Mouse (Mus musculus) neural tube, embryonic 12.5 days (tissue): Measurements from ENCODE around the gene Npas3. TPM values are rescaled to one million over a fixed set of nuclear protein-coding genes. Genes with fewer than 3 reads are reported as not detected.

Experiments used
- ATAC-seq: fragments of 200-750 bp; cut with Nextera tagmentation; 2 replicates; pipeline ENCODE4 v1.8.0; 2017; ENCODE audit warnings: low read depth, mild to moderate bottlenecking, moderate TSS enrichment, moderate library complexity; ENCODE audit not compliant: low FRiP score
- H3K27ac ChIP-seq: fragments of 300-500 bp; sonication (generic); 2 replicates; pipeline ENCODE4 v1.5.1; 2016
- H3K27me3 ChIP-seq: fragments of 300-500 bp; sonication (generic); replicated peaks from 2 replicates; pipeline ENCODE4 v1.6.1; 2016; ENCODE audit warnings: mild to moderate bottlenecking
- H3K36me3 ChIP-seq: fragments of 300-500 bp; sonication (generic); 2 replicates; pipeline ENCODE4 v1.6.1; 2016; ENCODE audit warnings: mild to moderate bottlenecking
- H3K4me1 ChIP-seq: fragments of 300-500 bp; sonication (generic); 2 replicates; pipeline ENCODE4 v1.6.1; 2016
- H3K4me2 ChIP-seq: fragments of 300-500 bp; sonication (generic); replicated peaks from 2 replicates; pipeline ENCODE4 v1.6.1; 2016; ENCODE audit warnings: mild to moderate bottlenecking
- H3K4me3 ChIP-seq: fragments of 300-500 bp; sonication (generic); 2 replicates; pipeline ENCODE4 v1.5.1; 2016
- H3K9ac ChIP-seq: fragments of 300-500 bp; sonication (generic); 2 replicates; pipeline ENCODE4 v1.6.1; 2016; ENCODE audit warnings: mild to moderate bottlenecking
- H3K9me3 ChIP-seq: fragments of 300-500 bp; sonication (generic); 2 replicates; pipeline ENCODE4 v1.6.1; 2016; ENCODE audit warnings: mild to moderate bottlenecking
- WGBS: fragments of 180-500 bp; shearing (Covaris S2); methylation state at CpG from one replicate; pipeline ENCODE4 v1.1.7; 2016; 5-methylcytosine and 5-hydroxymethylcytosine counted together
- polyA plus RNA-seq: library from polyadenylated mRNA; unstranded; fragments of >200 nt; fragmentation: Nextera tagmentation; extraction: Ambion mirVana; gene quantifications from 2 replicates; pipeline ENCODE4 v1.2.1, GENCODE M21; 2016

Npas3 gene
- polyA plus RNA-seq, 1 experiment from 2014 or later, result 21.4 TPM

DNA sequence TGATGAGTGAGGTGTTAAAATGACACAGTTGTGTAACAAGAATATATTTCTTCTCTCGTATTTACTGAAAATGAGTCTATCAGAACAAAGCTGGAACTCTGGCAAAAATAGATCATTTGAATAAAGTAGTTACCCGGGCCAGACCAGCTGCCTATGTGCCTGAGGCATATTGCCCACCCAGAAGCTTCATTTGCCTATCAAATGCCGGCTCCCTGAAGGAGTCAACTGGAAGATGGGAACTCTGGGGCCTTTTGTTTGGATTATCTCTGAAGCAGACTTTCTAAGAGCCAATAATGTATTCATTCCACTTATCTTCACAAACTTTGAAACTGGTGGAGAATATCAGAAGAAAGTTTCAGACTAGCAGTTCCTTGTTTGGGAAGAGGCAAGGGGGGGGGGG lies 862.5 kb downstream of the Npas3 start:
- Histone ChIP-seq H3K36me3 (no peaks in the 10 kb centered on the region), H3K27me3 (no peaks in the 10 kb centered on the region), H3K4me3 (no peak overlapping the region), H3K4me1 (no peaks in the 10 kb centered on the region), H3K9ac (no peak overlapping the region), H3K4me2 (no peak overlapping the region), H3K9me3 (no peaks in the 10 kb centered on the region), H3K27ac (no peak overlapping the region)
- 32% methylated on average over 3 of the region's 3 CpGs for WGBS
- ATAC-seq, result no peak

DNA sequence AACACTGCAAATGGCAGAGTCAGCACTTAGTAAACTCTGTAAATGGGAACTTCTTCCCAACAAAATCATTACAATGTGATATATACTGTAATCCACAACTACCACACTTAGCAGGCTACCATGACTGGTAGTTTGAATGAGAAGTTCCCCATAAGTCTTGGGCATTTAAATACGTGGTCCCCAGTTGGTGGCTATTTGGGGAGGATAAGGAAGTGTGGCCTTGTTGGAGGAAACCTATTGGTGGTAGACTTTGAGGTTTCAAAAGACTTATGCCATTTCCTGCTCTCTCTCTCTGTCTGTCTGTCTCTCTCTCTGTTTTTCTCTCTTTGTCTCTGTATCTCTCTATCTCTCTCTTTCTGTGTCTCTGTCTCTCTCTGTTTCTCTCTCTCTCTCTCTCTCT lies 871.9 kb downstream of the Npas3 start:
- H3K27me3 ChIP-seq, result no peaks in the 10 kb centered on the region
- H3K9me3 ChIP-seq, result no peaks in the 10 kb centered on the region
- no peak for ATAC-seq
- no peak overlapping the region for H3K9ac ChIP-seq
- no peak overlapping the region for H3K4me2 ChIP-seq
- H3K4me1 ChIP-seq, result no peaks in the 10 kb centered on the region
- no peaks in the 10 kb centered on the region for H3K36me3 ChIP-seq
- WGBS, result 68% methylated on average over 1 of the region's 1 CpGs
- H3K4me3 ChIP-seq, result no peak overlapping the region
- H3K27ac ChIP-seq, result no peak overlapping the region

- Histone ChIP-seq H3K9me3 (no peaks in the 10 kb centered on the region), H3K4me2 (no peak overlapping the region), H3K9ac (no peak overlapping the region), H3K4me3 (no peak overlapping the region), H3K27me3 (no peaks in the 10 kb centered on the region), H3K27ac (no peak overlapping the region), H3K4me1 (no peaks in the 10 kb centered on the region), H3K36me3 (no peaks in the 10 kb centered on the region)
- WGBS, result 84% methylated on average over 3 of the region's 3 CpGs
- ATAC-seq, result no peak
Observed at GRCm38 (mm10) chr12:54121286-54121685, 872.8 kb downstream of the Npas3 start.
